Mouse (Mus musculus): Measurements from ENCODE around the gene Dgke.
"Not testable (repeated sequence)": the region's sequence is repeated elsewhere in the genome, so short reads cannot be mapped to it uniquely, and the experiment has no call there.

Dgke gene

DNA sequence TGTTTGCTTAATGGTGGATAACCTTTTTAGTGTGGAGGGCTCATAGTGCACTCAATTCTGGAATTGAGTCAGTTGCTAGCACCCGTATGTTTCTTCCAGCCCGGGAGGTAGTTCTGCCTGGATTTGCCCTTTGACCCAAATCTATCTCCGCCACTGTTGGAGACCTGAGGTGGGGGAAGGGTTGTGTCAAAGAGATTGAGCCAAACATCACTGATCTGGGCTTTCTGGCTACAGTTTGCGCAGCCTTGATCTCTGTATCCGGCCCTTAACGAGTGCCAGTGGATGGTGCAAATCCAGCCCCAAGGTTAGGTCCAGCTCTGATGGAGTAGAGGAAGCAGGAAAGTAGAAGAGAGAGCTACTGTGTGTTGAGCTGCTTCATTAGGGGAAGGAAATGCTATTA is 63.6 kb downstream of the Dgke start:
- DNase-seq (ENCODE audit: low read depth, low spot score): no peak

GRCm38 (mm10) chr11:89002621-89003020 is 64.0 kb downstream of the Dgke start:
- DNase-seq (ENCODE audit: low read depth, low spot score): no peak

DNA sequence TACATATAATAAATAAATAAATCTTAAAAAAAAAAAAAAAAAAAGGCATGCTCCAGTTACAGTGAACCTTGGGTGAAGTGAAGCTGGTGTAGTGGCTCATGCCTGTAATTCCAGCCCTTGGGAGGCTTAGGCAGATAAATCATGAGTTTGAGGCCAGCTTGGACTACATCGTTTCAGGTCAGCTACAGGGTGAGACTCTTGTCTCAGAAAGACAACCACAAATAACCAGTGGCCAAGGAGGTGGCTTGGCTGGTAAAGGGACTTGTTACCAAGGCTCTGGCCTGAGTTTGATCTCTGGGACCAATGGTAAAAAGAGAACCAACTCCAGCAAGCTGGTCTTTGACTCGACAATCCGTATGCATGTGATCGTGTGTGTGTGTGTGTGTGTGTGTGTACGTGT is 64.6 kb downstream of the Dgke start:
- no peak for DNase-seq (ENCODE audit: low read depth, low spot score)

GRCm38 (mm10) chr11:89001569-89001968 is 65.1 kb downstream of the Dgke start:
- DNase-seq (ENCODE audit: low read depth, low spot score): no peak

DNA sequence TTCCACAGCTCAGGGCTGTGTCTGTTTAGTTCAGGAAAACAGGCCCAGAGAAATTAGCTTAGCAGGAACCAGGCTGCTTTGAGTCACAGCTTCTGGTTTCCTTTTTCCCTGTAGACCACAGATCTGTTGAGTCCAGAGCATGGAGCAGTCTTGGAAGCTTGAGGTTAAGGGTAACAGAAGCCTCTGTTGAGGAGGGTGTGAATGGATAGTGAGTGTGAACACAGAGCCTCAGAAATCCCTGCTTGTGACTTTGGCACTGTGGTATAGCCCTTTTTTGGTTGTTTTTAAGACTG is 66.2 kb downstream of the Dgke start:
- peak; percentile 22 for DNase-seq (ENCODE audit: low read depth, low spot score)

GRCm38 (mm10) chr11:88999723-89000526 is 66.7 kb downstream of the Dgke start:
- DNase-seq (ENCODE audit: low read depth, low spot score): peak; percentile 18

GRCm38 (mm10) chr11:88998974-88999722 is 67.5 kb downstream of the Dgke start, which contains the start of gene Trim25:
TSS of gene Trim25 (plus strand) at chr11:88999376.
- peak; percentile 96 for DNase-seq (ENCODE audit: low read depth, low spot score)

- DNase-seq (ENCODE audit: low read depth, low spot score): no peak
Measured at GRCm38 (mm10) chr11:88998406-88998805, 68.2 kb downstream of the Dgke start.

- not testable (repeated sequence) for DNase-seq (ENCODE audit: low read depth, low spot score)
Measured at GRCm38 (mm10) chr11:88997343-88997742, 69.3 kb downstream of the Dgke start.

DNA sequence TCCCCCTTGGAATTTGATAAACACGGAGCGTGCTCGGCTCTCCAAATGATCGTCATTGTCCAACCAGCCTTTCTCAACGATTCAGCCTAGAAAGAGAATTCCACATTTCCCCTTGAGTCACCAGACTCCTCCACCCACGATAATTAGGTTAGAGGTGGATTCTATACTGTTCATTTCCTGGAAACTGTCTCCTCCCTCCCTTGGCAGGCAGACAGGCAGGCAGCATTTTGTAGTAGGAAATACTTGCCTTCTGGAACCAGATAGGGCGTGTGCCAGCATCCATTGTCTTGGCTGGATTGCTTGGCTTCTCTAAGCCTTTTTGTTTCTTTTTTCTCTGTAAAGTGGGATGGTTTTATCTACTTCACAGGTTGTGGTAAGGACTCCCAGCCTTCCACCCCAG is 70.2 kb downstream of the Dgke start:
- DNase-seq (ENCODE audit: low read depth, low spot score): no peak

- no peak for DNase-seq (ENCODE audit: low read depth, low spot score)
Measured at GRCm38 (mm10) chr11:88995616-88996015, 71.0 kb downstream of the Dgke start.

GRCm38 (mm10) chr11:88994492-88994891 is 72.2 kb downstream of the Dgke start:
- no peak for DNase-seq (ENCODE audit: low read depth, low spot score)

DNA sequence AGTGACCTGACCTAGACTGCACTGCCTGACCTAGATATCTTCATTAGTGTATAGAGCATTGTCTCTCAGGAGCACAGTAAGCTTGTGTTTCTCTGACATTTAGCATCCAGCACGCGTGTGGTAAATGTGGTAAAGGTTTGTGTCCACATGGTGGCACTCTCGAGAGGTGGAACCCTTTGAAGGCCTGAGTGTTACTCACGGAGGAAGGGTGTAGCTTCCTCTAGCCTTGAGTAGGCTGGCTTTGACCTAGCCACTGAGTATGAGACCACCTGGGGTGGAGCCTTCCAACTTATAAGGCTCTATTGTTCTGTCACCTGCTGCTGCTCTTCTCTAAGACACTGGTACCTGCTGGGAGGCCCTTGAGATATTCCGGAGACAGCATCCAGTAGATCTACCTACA is 73.0 kb downstream of the Dgke start:
- DNase-seq (ENCODE audit: low read depth, low spot score): peak; percentile 84

GRCm38 (mm10) chr11:88993186-88993585 is 73.5 kb downstream of the Dgke start:
- no peak for DNase-seq (ENCODE audit: low read depth, low spot score)

- DNase-seq (ENCODE audit: low read depth, low spot score): peak; percentile 63
Measured at GRCm38 (mm10) chr11:88989530-88989929, 77.1 kb downstream of the Dgke start.

DNA sequence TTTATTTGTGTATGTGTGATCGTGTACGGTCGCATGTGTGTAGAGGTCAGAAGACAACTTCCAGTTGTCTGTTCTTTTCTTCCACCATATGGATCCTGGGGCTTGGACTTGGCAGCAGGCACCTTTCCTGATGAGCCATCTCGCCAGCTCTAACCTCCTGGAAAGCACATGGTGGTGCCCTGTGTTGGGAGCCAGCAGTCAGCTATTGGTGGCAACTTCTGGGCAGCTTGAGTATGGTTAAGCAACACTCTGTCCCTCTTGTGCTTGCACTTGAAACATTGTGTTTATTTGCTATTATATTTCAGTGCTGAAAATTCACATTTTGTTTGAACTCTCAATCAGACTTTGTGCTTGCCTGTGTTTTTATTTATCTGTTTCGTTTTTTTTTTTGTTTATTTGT is 77.7 kb downstream of the Dgke start:
- DNase-seq (ENCODE audit: low read depth, low spot score): no peak

DNA sequence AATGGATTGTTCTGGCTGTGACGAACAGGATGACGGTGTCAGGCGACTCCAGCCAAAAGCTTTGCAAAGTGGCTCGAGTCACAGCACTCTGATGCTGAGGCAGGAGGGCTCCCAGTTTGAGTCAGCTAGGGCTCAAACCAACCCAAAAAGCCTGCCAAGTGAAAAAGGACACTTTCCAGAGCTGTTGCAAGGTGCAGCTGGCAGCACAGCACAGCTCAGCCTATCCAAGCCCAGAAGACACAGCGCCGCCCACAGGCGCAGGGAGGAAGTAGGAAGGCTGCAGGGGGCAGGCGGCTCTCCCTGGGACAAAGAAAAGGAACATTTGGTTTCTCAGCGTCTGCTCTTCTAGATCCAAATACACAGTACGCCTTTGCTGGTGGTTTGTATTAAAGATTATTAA is 80.0 kb downstream of the Dgke start:
- no peak for DNase-seq (ENCODE audit: low read depth, low spot score)
